Mouse (Mus musculus) heart, adult 2 months (tissue): ENCODE data around the gene Zfp382.

Source experiments
- CTCF ChIP-seq: fragments of 200-600 bp; IDR thresholded peaks from 2 replicates; pipeline ENCODE4 v1.8.1; 2022; ENCODE audit warnings: antibody characterized with exemption, mild to moderate bottlenecking, moderate library complexity
- EP300 ChIP-seq: fragments of 200-500 bp; IDR thresholded peaks from 2 replicates; pipeline ENCODE4 v1.6.1; 2011; ENCODE audit warnings: low read depth, low read length, control low read depth; ENCODE audit not compliant: insufficient read depth

DNA sequence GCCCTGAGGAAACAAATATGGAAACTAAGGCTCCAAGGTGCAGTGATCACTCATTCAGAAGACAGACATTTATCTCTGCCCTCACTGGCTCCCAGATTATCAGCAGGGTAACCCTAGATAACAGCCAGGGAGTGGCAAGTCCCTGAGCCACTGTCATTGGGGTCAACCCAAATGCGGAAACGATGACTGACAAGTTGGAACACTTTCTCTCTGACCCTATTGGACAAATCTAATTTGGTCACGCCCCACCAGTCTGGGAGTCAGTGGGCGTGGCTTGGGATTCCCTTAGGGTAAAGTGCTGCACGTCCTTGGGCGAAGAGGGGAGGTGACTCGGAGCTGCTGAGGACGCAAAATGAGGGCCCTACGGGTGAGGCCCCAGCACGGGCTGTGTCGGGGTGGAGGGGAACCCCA is 62.1 kb downstream of the Zfp382 start, which contains the start of gene Cox7a1:
- TF ChIP-seq CTCF (no peak), EP300 (peak; percentile 69)
